Mouse (Mus musculus) small intestine, adult 2 months (tissue): ENCODE measurements at regions not wholly inside any gene's neighbourhood (a gene's known extent, or its start where the extent isn't known, plus 50 kb on each side); places are given as distances from the start of the nearest gene placed in this dataset.

Experiments
- H3K27ac ChIP-seq: fragments of 200-500 bp; 2 replicates; pipeline ENCODE4 v1.5.1; 2012; ENCODE audit warnings: low read depth, low read length, control low read depth, inconsistent platforms; ENCODE audit not compliant: insufficient read depth
- H3K27me3 ChIP-seq: fragments of 200-500 bp; 2 replicates; pipeline ENCODE4 v1.6.1; 2012; ENCODE audit warnings: mild to moderate bottlenecking, moderate library complexity, low read length, inconsistent platforms; ENCODE audit not compliant: control insufficient read depth, insufficient read depth
- H3K36me3 ChIP-seq: fragments of 200-500 bp; 2 replicates; pipeline ENCODE4 v1.6.1; 2012; ENCODE audit warnings: mild to moderate bottlenecking, low read length, control low read depth, inconsistent platforms; ENCODE audit not compliant: control insufficient read depth, insufficient read depth
- H3K4me1 ChIP-seq: fragments of 200-500 bp; 2 replicates; pipeline ENCODE4 v1.6.1; 2012; ENCODE audit warnings: low read length, inconsistent platforms, mixed read lengths; ENCODE audit not compliant: control insufficient read depth, insufficient read depth, insufficient read length
- H3K4me3 ChIP-seq: fragments of 200-500 bp; 2 replicates; pipeline ENCODE4 v1.5.1; 2012; ENCODE audit warnings: low read depth, mild to moderate bottlenecking, control low read depth, inconsistent platforms, low read length, moderate library complexity
- CTCF ChIP-seq: fragments of 200-500 bp; IDR thresholded peaks from 2 replicates; pipeline ENCODE4 v1.5.1; 2012; ENCODE audit warnings: low read depth, mild to moderate bottlenecking, control low read depth, inconsistent platforms, low read length, moderate library complexity, mixed read lengths; ENCODE audit not compliant: insufficient replicate concordance, insufficient read length; ENCODE audit errors: extremely low read depth
- POLR2A ChIP-seq: fragments of 200-500 bp; IDR thresholded peaks from 2 replicates; pipeline ENCODE4 v1.6.1; 2012; ENCODE audit warnings: low read depth, mild to moderate bottlenecking, control low read depth, inconsistent platforms, low read length, moderate library complexity
- WGBS: fragments of 180-500 bp; shearing (Covaris S2); methylation state at CpG from one replicate; pipeline ENCODE4 v1.1.7; 2018; 5-methylcytosine and 5-hydroxymethylcytosine counted together

DNA sequence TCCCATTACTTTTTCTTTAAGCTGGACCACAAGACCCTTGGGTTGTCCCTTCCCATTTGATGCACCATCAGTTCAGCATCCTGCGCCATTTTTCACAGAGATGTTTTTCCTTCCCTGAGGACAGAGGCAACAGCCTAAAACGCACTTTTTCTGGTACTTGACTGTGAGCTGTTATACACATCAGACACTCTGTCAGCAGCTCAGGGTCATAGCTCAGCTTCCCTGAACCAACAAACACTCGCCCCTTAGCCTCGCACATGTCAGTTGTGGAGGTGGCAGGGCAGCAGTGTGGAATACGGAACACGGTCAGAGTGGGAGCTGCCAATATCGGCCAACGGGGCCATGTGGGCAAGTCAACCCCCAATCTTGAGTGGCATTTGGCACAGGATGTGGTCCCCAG is 59.1 kb upstream of the Slc35c1 start:
- Histone ChIP-seq H3K27ac (no peak overlapping the region), H3K27me3 (no peaks in the 10 kb centered on the region), H3K36me3 (no peaks in the 10 kb centered on the region), H3K4me1 (no peaks in the 10 kb centered on the region), H3K4me3 (no peak overlapping the region)
- 89% methylated on average over 8 of the region's 8 CpGs for WGBS
- TF ChIP-seq POLR2A: no peak
- TF ChIP-seq CTCF: no peak

DNA sequence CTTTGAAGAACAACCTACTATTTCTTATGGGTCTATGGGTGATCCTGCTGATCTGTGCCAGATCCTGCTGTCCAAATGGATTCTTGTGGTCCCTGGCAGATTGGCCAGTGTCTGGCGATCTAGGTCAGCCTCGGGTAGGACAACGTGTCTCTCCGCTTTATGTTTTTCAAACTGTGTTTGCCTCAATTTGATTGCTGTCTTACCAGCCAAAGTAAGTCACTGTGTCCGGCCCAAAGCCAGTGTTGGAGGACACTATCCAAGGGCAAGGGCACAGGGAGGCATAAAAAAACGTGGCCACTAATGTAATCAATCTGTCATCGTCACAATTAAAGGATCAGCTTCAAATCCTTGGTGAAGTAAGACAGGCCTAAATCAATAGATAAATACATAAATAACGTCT is 58.6 kb upstream of the Slc35c1 start:
- Histone ChIP-seq H3K27me3 (no peaks in the 10 kb centered on the region), H3K36me3 (no peaks in the 10 kb centered on the region), H3K27ac (no peak overlapping the region), H3K4me3 (no peak overlapping the region), H3K4me1 (no peaks in the 10 kb centered on the region)
- no peak for TF ChIP-seq POLR2A
- TF ChIP-seq CTCF: no peak
- WGBS: 65% methylated on average over 8 of the region's 8 CpGs

DNA sequence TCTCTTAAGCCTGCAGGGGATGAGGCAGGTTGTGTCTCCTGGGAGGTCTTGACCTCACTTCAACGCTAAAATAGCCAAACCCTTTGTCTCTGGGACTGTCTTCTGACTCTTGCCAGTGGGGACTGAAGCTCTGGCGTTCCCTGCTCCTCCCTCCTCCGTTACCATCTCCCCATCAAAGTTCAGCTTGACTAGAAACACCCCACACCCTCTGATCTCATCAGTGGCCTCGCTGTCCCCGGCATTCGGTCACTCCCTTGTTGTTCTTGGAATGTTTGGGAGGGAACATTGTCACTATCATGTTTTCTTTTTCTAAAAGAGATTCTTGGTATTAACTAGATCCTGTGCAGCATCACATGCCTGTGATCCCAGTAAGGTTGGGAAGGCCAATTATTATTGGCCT is 54.6 kb upstream of the Slc35c1 start:
- Histone ChIP-seq H3K27ac (no peak overlapping the region), H3K27me3 (no peaks in the 10 kb centered on the region), H3K4me3 (no peak overlapping the region), H3K36me3 (no peaks in the 10 kb centered on the region), H3K4me1 (no peaks in the 10 kb centered on the region)
- 43% methylated on average over 6 of the region's 6 CpGs for WGBS
- TF ChIP-seq POLR2A (no peak), CTCF (no peak)

DNA sequence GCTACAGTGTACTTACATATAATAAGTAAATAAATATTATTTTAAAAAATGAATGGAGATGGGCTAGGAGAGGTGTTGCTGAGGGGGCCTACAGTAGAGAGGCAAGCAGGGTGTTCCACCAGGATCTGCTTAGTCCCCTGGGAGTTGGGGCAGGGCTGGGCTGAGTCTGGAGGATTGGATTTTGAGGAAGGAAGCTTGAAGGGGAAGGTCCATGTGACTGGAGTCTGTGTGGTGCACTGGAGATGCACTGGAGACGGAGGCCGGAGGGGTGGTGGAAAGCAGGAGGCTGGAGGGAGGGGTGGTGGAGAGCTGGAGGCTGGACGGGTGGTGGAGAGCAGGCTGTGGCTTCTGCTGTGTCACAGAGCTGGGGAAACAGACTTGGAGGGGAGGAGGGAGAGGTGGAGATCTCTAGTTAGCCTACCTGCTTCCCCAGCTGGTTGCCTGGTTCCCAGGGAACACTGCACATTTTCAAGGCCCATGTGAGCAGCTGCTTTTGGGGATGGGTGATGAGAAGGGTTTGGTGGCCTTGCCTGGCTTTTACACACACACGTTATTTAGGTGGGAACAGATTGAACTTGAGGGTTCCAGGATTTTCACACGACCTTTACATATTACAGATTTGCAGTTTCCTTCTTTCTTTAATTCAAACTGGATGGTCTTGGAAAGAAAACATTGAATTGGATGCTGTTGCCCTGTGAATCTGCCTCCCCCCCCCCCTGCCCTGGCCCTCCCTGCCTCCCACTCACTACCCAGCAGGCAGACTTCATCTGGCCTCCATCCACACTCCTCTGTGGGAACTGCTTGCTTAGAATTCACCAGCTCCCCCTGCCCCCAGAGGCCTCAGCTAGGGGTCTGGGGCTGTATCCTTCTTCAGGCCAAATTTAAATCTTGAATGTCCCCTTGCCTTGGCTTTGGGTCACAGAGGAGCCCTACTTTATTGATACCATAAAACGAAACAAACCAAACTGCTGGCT is 51.7 kb upstream of the Slc35c1 start:
- TF ChIP-seq CTCF (no peak), POLR2A (no peak)
- Histone ChIP-seq H3K4me1 (no peaks in the 10 kb centered on the region), H3K36me3 (no peaks in the 10 kb centered on the region), H3K27me3 (no peaks in the 10 kb centered on the region), H3K4me3 (no peak overlapping the region), H3K27ac (no peak overlapping the region)
- WGBS: 71% methylated on average over 6 of the region's 6 CpGs
